Mouse (Mus musculus): ENCODE measurements around the gene Tmem185b. TPM values are rescaled to one million over a fixed set of nuclear protein-coding genes. Genes with fewer than 3 reads are reported as not detected.

The Tmem185b gene
- 18.6 and 23.0 TPM in 2 replicates for polyA plus RNA-seq (2015; fragmentation: Nextera tagmentation; extraction: Ambion mirVana)

- Histone ChIP-seq H3K4me2 (replicated peaks) (peak within 1 kb of the TSS; percentile 83), H3K4me1 (replicated peaks) (peaks cover 31% of the 10 kb centered on the region), H3K27ac (peak within 1 kb of the TSS; percentile 82), H3K36me3 (peaks cover 29% of the 10 kb centered on the region), H3K9ac (replicated peaks) (peak within 1 kb of the TSS; percentile 83), H3K4me3 (replicated peaks) (peak within 1 kb of the TSS; percentile 70), H3K9me3 (0 out of 2 replicates have a peak, but pooled peaks cover 8% of the 10 kb centered on the region), H3K27me3 (no peaks in the 10 kb centered on the region)
- ATAC-seq, result peak; percentile 98
- 2% methylated on average over 82 of the region's 82 CpGs for WGBS
Measured at GRCm38 (mm10) chr1:119525689-119526591, at the start of gene Tmem185b. Gene Tmem185b (plus strand): TSS chr1:119526160.

- Histone ChIP-seq H3K4me3 (replicated peaks) (no peak overlapping the region), H3K4me2 (replicated peaks) (no peak overlapping the region), H3K27ac (no peak overlapping the region), H3K4me1 (replicated peaks) (peaks cover 10% of the 10 kb centered on the region), H3K36me3 (peaks cover 27% of the 10 kb centered on the region), H3K27me3 (no peaks in the 10 kb centered on the region), H3K9me3 (no peaks in the 10 kb centered on the region), H3K9ac (replicated peaks) (no peak overlapping the region)
- no peak for ATAC-seq
- WGBS, result 78% methylated on average over 7 of the region's 7 CpGs
Measured at GRCm38 (mm10) chr1:119476905-119477353, 49.0 kb upstream of the Tmem185b start.

- no peak overlapping the region for H3K4me2 ChIP-seq (replicated peaks)
- no peak overlapping the region for H3K9ac ChIP-seq (replicated peaks)
- 89% methylated on average over 4 of the region's 4 CpGs for WGBS
Measured at GRCm38 (mm10) chr1:119479641-119480040, 46.3 kb upstream of the Tmem185b start.

DNA sequence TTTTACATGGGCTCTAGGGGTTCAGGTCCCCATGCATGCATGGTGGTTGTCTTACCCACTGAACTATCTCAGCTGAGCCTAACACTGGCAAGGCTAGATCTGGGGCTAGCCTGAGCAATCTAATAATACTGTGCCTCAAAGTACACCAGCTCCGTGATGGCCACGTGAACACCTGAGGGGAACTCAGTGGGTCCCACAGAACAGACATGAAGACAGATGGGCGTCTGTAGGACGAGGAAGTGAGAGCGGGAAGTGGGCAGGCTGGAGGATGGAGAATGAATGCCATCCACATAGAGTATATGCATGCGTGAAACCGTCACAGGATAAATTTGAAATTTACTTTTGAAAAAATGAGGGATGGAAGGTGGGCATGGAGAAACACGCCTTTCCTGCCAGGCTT is 45.3 kb upstream of the Tmem185b start:
- no peak for ATAC-seq
- no peaks in the 10 kb centered on the region for H3K27me3 ChIP-seq
- H3K9me3 ChIP-seq, result no peaks in the 10 kb centered on the region
- WGBS, result 95% methylated on average over 8 of the region's 8 CpGs
- H3K36me3 ChIP-seq, result peaks cover 16% of the 10 kb centered on the region; the same call in 1 of the 2 replicates
- H3K4me2 ChIP-seq (replicated peaks), result no peak overlapping the region
- no peak overlapping the region for H3K9ac ChIP-seq (replicated peaks)
- H3K4me1 ChIP-seq (replicated peaks), result no peaks in the 10 kb centered on the region
- no peak overlapping the region for H3K4me3 ChIP-seq (replicated peaks)
- no peak overlapping the region for H3K27ac ChIP-seq

More at GRCm38 (mm10) chr1:119479641-119480040, 46.3 kb upstream of the Tmem185b start:
- Histone ChIP-seq H3K4me3 (replicated peaks) (no peak overlapping the region), H3K4me1 (replicated peaks) (no peaks in the 10 kb centered on the region), H3K27ac (no peak overlapping the region), H3K27me3 (no peaks in the 10 kb centered on the region), H3K9me3 (no peaks in the 10 kb centered on the region), H3K36me3 (peaks cover 25% of the 10 kb centered on the region)
- no peak for ATAC-seq

DNA sequence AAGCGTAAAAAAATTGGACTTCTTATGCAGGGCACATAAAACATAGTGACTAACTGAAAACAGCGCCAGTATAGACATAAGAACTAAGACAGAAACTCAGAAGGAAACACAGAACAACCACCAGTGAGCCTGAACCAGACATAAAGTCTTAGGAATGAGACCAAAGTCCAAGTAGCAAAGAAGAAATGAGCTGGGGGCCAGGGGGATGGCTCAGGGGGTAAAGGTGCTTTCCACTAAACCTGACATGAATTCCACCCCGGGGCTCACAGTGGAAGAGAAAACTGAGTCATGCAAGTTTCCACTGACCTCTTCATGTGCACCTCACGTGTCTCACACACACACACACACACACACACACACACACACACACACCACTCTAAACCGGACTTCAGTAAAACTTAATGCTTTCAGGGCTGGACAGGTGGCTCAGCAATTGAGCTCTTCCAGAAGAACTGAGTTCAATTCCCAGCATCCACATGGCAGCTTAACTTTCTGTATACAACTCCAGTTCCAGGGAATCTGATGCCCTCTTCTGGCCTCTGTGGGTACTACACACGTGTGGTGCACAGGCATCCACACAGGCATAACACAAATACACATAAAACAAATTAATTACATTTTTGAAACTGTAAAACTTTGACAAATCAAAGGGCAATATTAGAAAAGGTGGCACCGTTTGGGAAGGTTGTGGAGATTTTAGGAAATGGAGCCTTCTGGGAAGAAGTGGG is 44.6 kb upstream of the Tmem185b start:
- no peaks in the 10 kb centered on the region for H3K9me3 ChIP-seq
- no peak overlapping the region for H3K4me2 ChIP-seq (replicated peaks)
- H3K36me3 ChIP-seq, result peaks cover 11% of the 10 kb centered on the region; the same call in 1 of the 2 replicates
- H3K27me3 ChIP-seq, result no peaks in the 10 kb centered on the region
- H3K27ac ChIP-seq, result no peak overlapping the region
- 96% methylated on average over 7 of the region's 7 CpGs for WGBS
- no peak for ATAC-seq
- H3K9ac ChIP-seq (replicated peaks), result no peak overlapping the region
- H3K4me3 ChIP-seq (replicated peaks), result no peak overlapping the region
- H3K4me1 ChIP-seq (replicated peaks), result no peaks in the 10 kb centered on the region

- Histone ChIP-seq H3K27me3 (no peaks in the 10 kb centered on the region), H3K36me3 (peaks cover 8% of the 10 kb centered on the region; the same call in 1 of the 2 replicates), H3K4me3 (replicated peaks) (no peak overlapping the region), H3K4me2 (replicated peaks) (no peak overlapping the region), H3K9me3 (no peaks in the 10 kb centered on the region), H3K27ac (no peak overlapping the region), H3K4me1 (replicated peaks) (0 out of 2 replicates have a peak, but pooled peaks cover 6% of the 10 kb centered on the region), H3K9ac (replicated peaks) (no peak overlapping the region)
- ATAC-seq, result no peak
- WGBS, result 64% methylated on average over 3 of the region's 3 CpGs
Measured at GRCm38 (mm10) chr1:119482891-119483290, 43.1 kb upstream of the Tmem185b start.

DNA sequence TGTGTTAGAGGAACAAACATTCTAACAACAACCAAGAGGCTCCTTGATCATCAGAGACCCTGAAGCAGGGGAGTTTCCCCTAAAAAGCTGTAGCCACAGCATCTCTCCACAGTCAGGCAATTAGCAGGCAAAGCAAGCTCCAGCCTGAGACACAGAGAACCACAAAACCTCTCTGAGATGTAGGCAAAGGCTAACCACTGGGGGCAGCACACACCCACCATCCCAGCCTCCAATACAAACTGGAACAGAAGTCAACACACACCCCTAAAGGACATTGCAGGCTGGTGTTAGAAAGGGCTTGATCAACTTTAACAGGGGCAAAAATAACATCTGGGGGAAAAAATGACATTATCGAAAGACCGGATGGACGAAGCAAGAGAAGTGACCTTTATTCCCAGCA is 41.5 kb upstream of the Tmem185b start:
- 61% methylated on average over 3 of the region's 3 CpGs for WGBS
- Histone ChIP-seq H3K36me3 (peaks cover 5% of the 10 kb centered on the region; the same call in 1 of the 2 replicates), H3K4me2 (replicated peaks) (no peak overlapping the region), H3K9me3 (no peaks in the 10 kb centered on the region), H3K27ac (no peak overlapping the region), H3K9ac (replicated peaks) (no peak overlapping the region), H3K4me1 (replicated peaks) (0 out of 2 replicates have a peak, but pooled peaks cover 6% of the 10 kb centered on the region), H3K4me3 (replicated peaks) (no peak overlapping the region), H3K27me3 (no peaks in the 10 kb centered on the region)
- peak; percentile 47 for ATAC-seq

DNA sequence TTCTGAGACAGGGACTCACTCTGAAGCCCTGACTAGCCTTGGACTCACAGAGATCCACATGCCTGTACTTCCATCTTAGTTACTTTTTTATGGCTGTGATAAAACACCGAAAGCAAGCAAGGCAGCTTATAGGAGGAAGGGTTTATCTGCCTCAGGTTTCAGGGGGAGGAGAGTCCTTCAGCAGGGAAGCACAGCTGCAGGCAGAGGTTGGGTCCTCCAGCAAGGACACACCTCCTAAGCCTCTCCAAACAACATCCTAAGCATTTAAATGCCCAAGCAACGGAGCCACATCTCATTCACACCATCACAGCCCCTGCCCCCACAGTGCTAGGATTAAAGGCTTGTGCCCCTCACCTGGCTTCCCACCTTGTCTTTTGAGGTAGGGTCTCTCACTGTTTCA is 40.1 kb upstream of the Tmem185b start:
- Histone ChIP-seq H3K4me3 (replicated peaks) (no peak overlapping the region), H3K4me1 (replicated peaks) (0 out of 2 replicates have a peak, but pooled peaks cover 6% of the 10 kb centered on the region), H3K9ac (replicated peaks) (no peak overlapping the region), H3K9me3 (no peaks in the 10 kb centered on the region), H3K27ac (no peak overlapping the region), H3K4me2 (replicated peaks) (no peak overlapping the region), H3K36me3 (peaks cover 5% of the 10 kb centered on the region; the same call in 1 of the 2 replicates), H3K27me3 (no peaks in the 10 kb centered on the region)
- 11% methylated on average over 2 of the region's 2 CpGs for WGBS
- no peak for ATAC-seq

GRCm38 (mm10) chr1:119487917-119488590 is 37.9 kb upstream of the Tmem185b start:
- no peak overlapping the region for H3K4me2 ChIP-seq (replicated peaks)

GRCm38 (mm10) chr1:119490765-119491164 is 35.2 kb upstream of the Tmem185b start:
- no peaks in the 10 kb centered on the region for H3K36me3 ChIP-seq
- no peaks in the 10 kb centered on the region for H3K27me3 ChIP-seq
- WGBS, result 91% methylated on average over 7 of the region's 7 CpGs
- no peak overlapping the region for H3K9ac ChIP-seq (replicated peaks)
- H3K4me1 ChIP-seq (replicated peaks), result 0 out of 2 replicates have a peak, but pooled peaks cover 6% of the 10 kb centered on the region
- no peak for ATAC-seq
- no peak overlapping the region for H3K4me2 ChIP-seq (replicated peaks)
- H3K4me3 ChIP-seq (replicated peaks), result no peak overlapping the region
- H3K9me3 ChIP-seq, result no peaks in the 10 kb centered on the region
- no peak overlapping the region for H3K27ac ChIP-seq

More at GRCm38 (mm10) chr1:119487917-119488590, 37.9 kb upstream of the Tmem185b start:
- WGBS, result 69% methylated on average over 10 of the region's 10 CpGs
- no peak overlapping the region for H3K4me3 ChIP-seq (replicated peaks)
- H3K27ac ChIP-seq, result no peak overlapping the region
- 0 out of 2 replicates have a peak, but pooled peaks cover 6% of the 10 kb centered on the region for H3K4me1 ChIP-seq (replicated peaks)
- no peak for ATAC-seq
- H3K9ac ChIP-seq (replicated peaks), result no peak overlapping the region
- H3K27me3 ChIP-seq, result no peaks in the 10 kb centered on the region
- no peaks in the 10 kb centered on the region for H3K9me3 ChIP-seq
- no peaks in the 10 kb centered on the region for H3K36me3 ChIP-seq

GRCm38 (mm10) chr1:119492097-119492496 is 33.9 kb upstream of the Tmem185b start:
- Histone ChIP-seq H3K27ac (no peak overlapping the region), H3K4me1 (replicated peaks) (0 out of 2 replicates have a peak, but pooled peaks cover under 1% of the 10 kb centered on the region), H3K4me3 (replicated peaks) (no peak overlapping the region), H3K36me3 (no peaks in the 10 kb centered on the region), H3K9ac (replicated peaks) (no peak overlapping the region), H3K9me3 (no peaks in the 10 kb centered on the region), H3K27me3 (no peaks in the 10 kb centered on the region), H3K4me2 (replicated peaks) (no peak overlapping the region)
- WGBS, result 64% methylated on average over 11 of the region's 11 CpGs
- ATAC-seq, result peak; percentile 38; the same call in 1 of the 2 replicates
